Mouse (Mus musculus) testis, adult 2 months (tissue): ENCODE data around the gene Rnf4.

Source experiments
- CTCF ChIP-seq: fragments of 200-500 bp; IDR thresholded peaks from 2 replicates; pipeline ENCODE4 v1.5.1; 2012; ENCODE audit warnings: low read depth, mild to moderate bottlenecking, inconsistent platforms, low read length, moderate library complexity; ENCODE audit not compliant: control insufficient read depth, insufficient read depth, insufficient replicate concordance
- POLR2A ChIP-seq: fragments of 200-500 bp; IDR thresholded peaks from 2 replicates; pipeline ENCODE4 v1.6.1; 2012; ENCODE audit warnings: low read depth, mild to moderate bottlenecking, inconsistent platforms, low read length, moderate library complexity; ENCODE audit not compliant: control insufficient read depth

DNA sequence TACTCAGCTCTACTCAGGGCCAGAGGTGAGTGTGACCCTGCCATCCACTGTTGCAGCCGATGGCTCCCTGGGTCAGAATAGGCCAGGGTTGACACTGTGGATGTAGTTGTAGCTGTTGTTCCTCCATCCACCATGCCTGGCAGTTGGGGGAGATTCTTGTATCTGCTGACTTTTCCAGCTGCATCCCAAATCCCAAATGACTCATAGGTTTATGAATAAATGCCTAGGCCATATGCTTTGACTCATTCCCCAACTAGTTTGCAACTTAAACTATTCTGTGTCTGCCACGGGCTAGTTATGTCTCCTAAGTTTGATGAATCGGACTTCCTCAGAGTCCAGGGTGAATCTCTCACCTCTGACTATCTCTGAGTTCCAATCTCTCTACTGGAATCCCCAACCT, 24.2 kb downstream of the Rnf4 start:
- TF ChIP-seq POLR2A: no peak
- TF ChIP-seq CTCF: no peak
